Mouse (Mus musculus): ENCODE results near the gene Pip5k1b. TPM values are rescaled to one million over a fixed set of nuclear protein-coding genes. Genes with fewer than 3 reads are reported as not detected.

Pip5k1b gene
- polyA plus RNA-seq, 1 experiment from 2014 or later, result 18.2 TPM

GRCm38 (mm10) chr19:24508087-24508767 is 47.4 kb downstream of the Pip5k1b start:
- no peak overlapping the region for H3K4me3 ChIP-seq (replicated peaks)
- no peaks in the 10 kb centered on the region for H3K36me3 ChIP-seq
- 0 out of 2 replicates have a peak, but pooled peaks cover 2% of the 10 kb centered on the region for H3K4me1 ChIP-seq (replicated peaks)
- WGBS, result 67% methylated on average over 13 of the region's 13 CpGs
- H3K27me3 ChIP-seq (replicated peaks), result no peaks in the 10 kb centered on the region
- H3K9ac ChIP-seq, result no peak overlapping the region
- ATAC-seq, result no peak
- no peak overlapping the region for H3K27ac ChIP-seq
- no peaks in the 10 kb centered on the region for H3K9me3 ChIP-seq
- no peak overlapping the region for H3K4me2 ChIP-seq (replicated peaks)

GRCm38 (mm10) chr19:24502736-24503421 is 52.8 kb downstream of the Pip5k1b start:
- H3K9me3 ChIP-seq, result no peaks in the 10 kb centered on the region
- no peak for ATAC-seq

GRCm38 (mm10) chr19:24501525-24501924 is 54.1 kb downstream of the Pip5k1b start:
- H3K9me3 ChIP-seq, result no peaks in the 10 kb centered on the region
- no peaks in the 10 kb centered on the region for H3K36me3 ChIP-seq
- no peak overlapping the region for H3K4me3 ChIP-seq (replicated peaks)
- H3K27me3 ChIP-seq (replicated peaks), result no peaks in the 10 kb centered on the region
- H3K27ac ChIP-seq, result no peak overlapping the region
- no peaks in the 10 kb centered on the region for H3K4me1 ChIP-seq (replicated peaks)
- no peak overlapping the region for H3K4me2 ChIP-seq (replicated peaks)
- no peak for ATAC-seq
- H3K9ac ChIP-seq, result no peak overlapping the region

More at GRCm38 (mm10) chr19:24502736-24503421, 52.8 kb downstream of the Pip5k1b start:
- no peak overlapping the region for H3K27ac ChIP-seq
- no peaks in the 10 kb centered on the region for H3K36me3 ChIP-seq
- H3K4me2 ChIP-seq (replicated peaks), result no peak overlapping the region
- no peaks in the 10 kb centered on the region for H3K4me1 ChIP-seq (replicated peaks)
- 84% methylated on average over 10 of the region's 10 CpGs for WGBS
- no peaks in the 10 kb centered on the region for H3K27me3 ChIP-seq (replicated peaks)
- H3K9ac ChIP-seq, result no peak overlapping the region
- H3K4me3 ChIP-seq (replicated peaks), result no peak overlapping the region

GRCm38 (mm10) chr19:24500431-24500830 is 55.2 kb downstream of the Pip5k1b start:
- no peak for ATAC-seq

GRCm38 (mm10) chr19:24499291-24499690 is 56.4 kb downstream of the Pip5k1b start:
- H3K36me3 ChIP-seq, result no peaks in the 10 kb centered on the region
- H3K4me3 ChIP-seq (replicated peaks), result no peak overlapping the region
- H3K9ac ChIP-seq, result no peak overlapping the region
- H3K27ac ChIP-seq, result no peak overlapping the region
- ATAC-seq, result no peak
- WGBS, result 86% methylated on average over 3 of the region's 3 CpGs
- no peaks in the 10 kb centered on the region for H3K9me3 ChIP-seq
- H3K4me2 ChIP-seq (replicated peaks), result no peak overlapping the region
- H3K4me1 ChIP-seq (replicated peaks), result no peaks in the 10 kb centered on the region
- no peaks in the 10 kb centered on the region for H3K27me3 ChIP-seq (replicated peaks)

More at GRCm38 (mm10) chr19:24500431-24500830, 55.2 kb downstream of the Pip5k1b start:
- Histone ChIP-seq H3K27me3 (replicated peaks) (no peaks in the 10 kb centered on the region), H3K4me2 (replicated peaks) (no peak overlapping the region), H3K9ac (no peak overlapping the region), H3K4me1 (replicated peaks) (no peaks in the 10 kb centered on the region), H3K36me3 (no peaks in the 10 kb centered on the region), H3K27ac (no peak overlapping the region), H3K4me3 (replicated peaks) (no peak overlapping the region), H3K9me3 (no peaks in the 10 kb centered on the region)
- 68% methylated on average over 5 of the region's 5 CpGs for WGBS

GRCm38 (mm10) chr19:24493887-24494286 is 61.8 kb downstream of the Pip5k1b start:
- 79% methylated on average over 4 of the region's 4 CpGs for WGBS
- no peak for ATAC-seq
- Histone ChIP-seq H3K4me3 (replicated peaks) (no peak overlapping the region), H3K4me2 (replicated peaks) (no peak overlapping the region), H3K27me3 (replicated peaks) (no peaks in the 10 kb centered on the region), H3K27ac (no peak overlapping the region), H3K9me3 (no peaks in the 10 kb centered on the region), H3K36me3 (no peaks in the 10 kb centered on the region), H3K9ac (no peak overlapping the region), H3K4me1 (replicated peaks) (no peaks in the 10 kb centered on the region)

- WGBS, result 68% methylated on average over 3 of the region's 3 CpGs
- Histone ChIP-seq H3K4me2 (replicated peaks) (no peak overlapping the region), H3K27me3 (replicated peaks) (no peaks in the 10 kb centered on the region), H3K9ac (no peak overlapping the region), H3K4me3 (replicated peaks) (no peak overlapping the region), H3K4me1 (replicated peaks) (no peaks in the 10 kb centered on the region), H3K9me3 (no peaks in the 10 kb centered on the region), H3K27ac (no peak overlapping the region), H3K36me3 (no peaks in the 10 kb centered on the region)
- ATAC-seq, result no peak
These were observed 63.8 kb downstream of the Pip5k1b start for GRCm38 (mm10) chr19:24491824-24492223.

- no peak for ATAC-seq
- Histone ChIP-seq H3K9me3 (no peaks in the 10 kb centered on the region), H3K4me3 (replicated peaks) (no peak overlapping the region), H3K27ac (no peak overlapping the region), H3K9ac (no peak overlapping the region), H3K27me3 (replicated peaks) (no peaks in the 10 kb centered on the region), H3K4me1 (replicated peaks) (no peaks in the 10 kb centered on the region), H3K36me3 (no peaks in the 10 kb centered on the region), H3K4me2 (replicated peaks) (no peak overlapping the region)
- WGBS, result 62% methylated on average over 5 of the region's 5 CpGs
These were observed 65.4 kb downstream of the Pip5k1b start for GRCm38 (mm10) chr19:24490275-24490674.

GRCm38 (mm10) chr19:24486433-24487296 is 69.0 kb downstream of the Pip5k1b start:
- Histone ChIP-seq H3K9me3 (no peaks in the 10 kb centered on the region), H3K4me1 (replicated peaks) (no peaks in the 10 kb centered on the region), H3K27ac (no peak overlapping the region), H3K36me3 (no peaks in the 10 kb centered on the region), H3K27me3 (replicated peaks) (no peaks in the 10 kb centered on the region), H3K4me3 (replicated peaks) (no peak overlapping the region), H3K9ac (no peak overlapping the region), H3K4me2 (replicated peaks) (no peak overlapping the region)
- ATAC-seq, result peak; percentile 94
- 67% methylated on average over 8 of the region's 8 CpGs for WGBS

- no peaks in the 10 kb centered on the region for H3K9me3 ChIP-seq
- WGBS, result 59% methylated on average over 4 of the region's 4 CpGs
- H3K27me3 ChIP-seq (replicated peaks), result no peaks in the 10 kb centered on the region
- no peaks in the 10 kb centered on the region for H3K36me3 ChIP-seq
- H3K9ac ChIP-seq, result no peak overlapping the region
- H3K27ac ChIP-seq, result no peak overlapping the region
- ATAC-seq, result no peak
- no peak overlapping the region for H3K4me3 ChIP-seq (replicated peaks)
- no peak overlapping the region for H3K4me2 ChIP-seq (replicated peaks)
- no peaks in the 10 kb centered on the region for H3K4me1 ChIP-seq (replicated peaks)
These were observed 71.0 kb downstream of the Pip5k1b start for GRCm38 (mm10) chr19:24484612-24485194.

- Histone ChIP-seq H3K4me3 (replicated peaks) (no peak overlapping the region), H3K4me2 (replicated peaks) (no peak overlapping the region), H3K36me3 (no peaks in the 10 kb centered on the region), H3K4me1 (replicated peaks) (0 out of 2 replicates have a peak, but pooled peaks cover 3% of the 10 kb centered on the region), H3K27me3 (replicated peaks) (no peaks in the 10 kb centered on the region), H3K9ac (no peak overlapping the region), H3K9me3 (no peaks in the 10 kb centered on the region), H3K27ac (no peak overlapping the region)
- no peak for ATAC-seq
- 61% methylated on average over 2 of the region's 2 CpGs for WGBS
These were observed 74.8 kb downstream of the Pip5k1b start for GRCm38 (mm10) chr19:24480916-24481315.

Measured in intestine, embryonic 15.5 days (tissue).